Mouse (Mus musculus): ENCODE results near the gene H6pd. TPM values are rescaled to one million over a fixed set of nuclear protein-coding genes. Genes with fewer than 3 reads are reported as not detected.

Gene H6pd
- polyA plus RNA-seq, 1 experiment from 2014 or later = 1.9 TPM

DNA sequence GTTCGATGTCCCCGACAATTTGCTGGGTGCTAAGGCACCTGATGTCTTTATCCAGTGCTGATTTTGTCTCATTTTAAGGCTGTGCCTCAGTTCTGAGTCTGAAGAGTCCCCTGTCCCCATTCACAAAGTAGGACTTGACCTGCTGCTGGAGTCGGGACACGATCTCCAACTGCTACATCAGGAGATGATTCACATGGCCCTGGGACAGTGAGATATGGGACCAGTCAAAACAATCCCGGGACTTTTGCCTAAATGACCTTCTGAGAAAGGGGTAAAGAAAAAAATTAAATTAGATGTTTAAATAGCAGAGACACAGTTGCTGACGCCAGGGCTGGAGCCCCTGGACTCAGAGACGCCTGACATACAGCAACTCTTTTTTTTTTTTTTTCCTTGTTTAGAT is 75.8 kb downstream of the H6pd start:
- Histone ChIP-seq H3K4me1 (replicated peaks) (peaks cover 3% of the 10 kb centered on the region; the same call in 1 of the 2 replicates), H3K9me3 (no peaks in the 10 kb centered on the region), H3K4me2 (replicated peaks) (no peak overlapping the region), H3K27me3 (no peaks in the 10 kb centered on the region), H3K9ac (replicated peaks) (no peak overlapping the region), H3K36me3 (no peaks in the 10 kb centered on the region), H3K4me3 (replicated peaks) (no peak overlapping the region), H3K27ac (no peak overlapping the region)
- no peak for ATAC-seq
- WGBS = 95% methylated on average over 7 of the region's 7 CpGs

DNA sequence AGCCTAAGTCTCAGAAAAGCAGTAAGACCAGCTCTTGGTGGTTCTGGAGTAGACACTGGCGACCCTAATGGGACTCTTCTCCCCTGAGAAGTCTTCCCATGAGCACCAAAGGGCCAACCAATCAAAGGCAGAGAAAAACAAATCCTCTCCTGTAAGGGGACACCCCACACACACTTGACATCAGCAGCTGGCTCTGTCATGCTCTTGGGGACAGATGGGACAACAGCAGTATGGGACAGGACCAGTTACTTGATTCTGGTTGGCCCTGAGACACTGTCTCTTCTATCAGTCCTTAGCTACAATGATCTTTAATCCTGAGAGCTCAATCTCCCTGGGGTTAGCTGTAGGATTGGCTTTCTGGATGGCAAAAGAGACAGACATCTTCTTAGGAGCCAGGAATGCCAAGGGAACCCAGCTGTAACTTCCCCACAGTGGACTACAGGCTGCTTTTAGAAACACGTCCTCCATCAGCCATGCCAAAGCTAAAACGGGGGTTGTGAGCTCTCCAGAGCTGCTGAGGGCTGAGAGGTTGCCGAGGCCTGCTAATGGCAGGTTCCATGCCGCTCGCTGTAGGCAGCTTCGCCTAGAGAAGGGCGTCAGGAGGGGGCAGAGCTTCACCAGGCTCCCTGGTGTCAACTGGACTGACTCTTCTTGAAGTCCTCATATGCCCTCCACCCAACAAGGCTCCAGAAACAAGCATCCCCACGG is 76.6 kb downstream of the H6pd start:
- ATAC-seq = no peak
- Histone ChIP-seq H3K27ac (no peak overlapping the region), H3K9me3 (no peaks in the 10 kb centered on the region), H3K9ac (replicated peaks) (no peak overlapping the region), H3K4me3 (replicated peaks) (no peak overlapping the region), H3K4me1 (replicated peaks) (peaks cover 3% of the 10 kb centered on the region; the same call in 1 of the 2 replicates), H3K27me3 (no peaks in the 10 kb centered on the region), H3K4me2 (replicated peaks) (no peak overlapping the region), H3K36me3 (no peaks in the 10 kb centered on the region)
- WGBS = 84% methylated on average over 9 of the region's 9 CpGs

DNA sequence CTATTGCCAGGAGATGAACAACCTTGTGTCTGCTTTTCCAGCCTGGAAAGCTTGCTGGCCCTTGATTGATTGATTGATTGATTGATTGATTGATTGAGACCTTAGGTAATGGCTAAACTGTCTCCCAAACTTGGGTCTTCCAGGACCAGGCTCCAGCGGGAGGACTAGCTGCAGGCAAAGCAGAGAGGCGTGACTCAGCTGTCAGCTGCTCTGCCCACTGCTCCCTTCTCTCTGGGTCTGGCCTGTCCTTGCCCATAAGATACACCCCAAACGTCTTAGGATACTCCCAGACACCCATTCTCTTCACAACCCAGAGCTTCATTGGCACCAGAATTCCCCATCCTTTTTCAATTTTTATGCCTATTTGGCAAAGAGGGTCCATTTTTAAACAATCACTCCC is 78.1 kb downstream of the H6pd start:
- 70% methylated on average over 3 of the region's 3 CpGs for WGBS

More for the DNA sequence above, 78.1 kb downstream of the H6pd start:
- Histone ChIP-seq H3K4me3 (replicated peaks) (no peak overlapping the region), H3K4me1 (replicated peaks) (no peaks in the 10 kb centered on the region), H3K27me3 (no peaks in the 10 kb centered on the region), H3K36me3 (no peaks in the 10 kb centered on the region), H3K9ac (replicated peaks) (no peak overlapping the region), H3K27ac (no peak overlapping the region), H3K9me3 (no peaks in the 10 kb centered on the region; the same call in 1 of the 2 replicates), H3K4me2 (replicated peaks) (no peak overlapping the region)
- no peak for ATAC-seq

Other genes with a start within 250 kb of the H6pd start
- gene Slc25a33, start 234.7 kb downstream of the H6pd start, polyA plus RNA-seq (2015; fragmentation: Nextera tagmentation; extraction: Ambion mirVana) = 20.2 and 21.9 TPM in 2 replicates
- gene Spsb1, start 54.0 kb downstream of the H6pd start, polyA plus RNA-seq (2015; fragmentation: Nextera tagmentation; extraction: Ambion mirVana) = 4.0 and 4.8 TPM in 2 replicates
- 0.15 and 0.26 TPM in 2 replicates for gene Gpr157, start 78.3 kb upstream of the H6pd start, polyA plus RNA-seq (2015; fragmentation: Nextera tagmentation; extraction: Ambion mirVana)
- gene Slc2a5, start 110.3 kb upstream of the H6pd start, polyA plus RNA-seq (2015; fragmentation: Nextera tagmentation; extraction: Ambion mirVana) = 1.7 and 2.0 TPM in 2 replicates
- not detected in 2 replicates for gene Slc2a7, start 139.9 kb upstream of the H6pd start, polyA plus RNA-seq (2015; fragmentation: Nextera tagmentation; extraction: Ambion mirVana)
- gene Car6, start 192.3 kb upstream of the H6pd start, polyA plus RNA-seq (2015; fragmentation: Nextera tagmentation; extraction: Ambion mirVana) = not detected in 2 replicates
- 945 and 955 TPM in 2 replicates for gene Eno1, start 227.7 kb upstream of the H6pd start, polyA plus RNA-seq (2015; fragmentation: Nextera tagmentation; extraction: Ambion mirVana)

Measured in midbrain, embryonic 13.5 days (tissue).